Mouse (Mus musculus) limb, embryonic 12.5 days (tissue): ENCODE results near the gene Pgpep1. TPM values are rescaled to one million over a fixed set of nuclear protein-coding genes. Genes with fewer than 3 reads are reported as not detected.

Source experiments
- ATAC-seq: fragments of 200-750 bp; cut with Nextera tagmentation; 2 replicates; pipeline ENCODE4 v1.8.0; 2017; ENCODE audit warnings: low read depth, moderate TSS enrichment; ENCODE audit not compliant: insufficient number of reproducible peaks, insufficient read depth, low FRiP score, low TSS enrichment
- H3K27ac ChIP-seq: fragments of 300-500 bp; sonication (generic); 2 replicates; pipeline ENCODE4 v1.5.1; 2016; ENCODE audit warnings: mild to moderate bottlenecking, moderate library complexity
- H3K27me3 ChIP-seq: fragments of 300-500 bp; sonication (generic); 2 replicates; pipeline ENCODE4 v1.6.1; 2016; ENCODE audit warnings: mild to moderate bottlenecking, moderate library complexity
- H3K36me3 ChIP-seq: fragments of 300-500 bp; sonication (generic); 2 replicates; pipeline ENCODE4 v1.6.1; 2016; ENCODE audit warnings: mild to moderate bottlenecking, moderate library complexity
- H3K4me1 ChIP-seq: fragments of 300-500 bp; sonication (generic); replicated peaks from 2 replicates; pipeline ENCODE4 v1.6.1; 2016
- H3K4me2 ChIP-seq: fragments of 300-500 bp; sonication (generic); 2 replicates; pipeline ENCODE4 v1.6.1; 2016; ENCODE audit warnings: mild to moderate bottlenecking, moderate library complexity
- H3K4me3 ChIP-seq: fragments of 300-500 bp; sonication (generic); replicated peaks from 2 replicates; pipeline ENCODE4 v1.5.1; 2016; ENCODE audit warnings: mild to moderate bottlenecking
- H3K9ac ChIP-seq: fragments of 300-500 bp; sonication (generic); replicated peaks from 2 replicates; pipeline ENCODE4 v1.6.1; 2016; ENCODE audit warnings: mild to moderate bottlenecking, moderate library complexity
- H3K9me3 ChIP-seq: fragments of 300-500 bp; sonication (generic); 2 replicates; pipeline ENCODE4 v1.6.1; 2016; ENCODE audit warnings: mild to moderate bottlenecking, moderate library complexity
- WGBS: fragments of 180-500 bp; shearing (Covaris S2); methylation state at CpG from one replicate; pipeline ENCODE4 v1.1.7; 2016; 5-methylcytosine and 5-hydroxymethylcytosine counted together
- polyA plus RNA-seq: library from polyadenylated mRNA; unstranded; fragments of >200 nt; fragmentation: Nextera tagmentation; extraction: Ambion mirVana; gene quantifications from 2 replicates; pipeline ENCODE4 v1.2.1, GENCODE M21; 2016

The Pgpep1 gene
- polyA plus RNA-seq, 1 experiment from 2014 or later, result 53.9 TPM

DNA sequence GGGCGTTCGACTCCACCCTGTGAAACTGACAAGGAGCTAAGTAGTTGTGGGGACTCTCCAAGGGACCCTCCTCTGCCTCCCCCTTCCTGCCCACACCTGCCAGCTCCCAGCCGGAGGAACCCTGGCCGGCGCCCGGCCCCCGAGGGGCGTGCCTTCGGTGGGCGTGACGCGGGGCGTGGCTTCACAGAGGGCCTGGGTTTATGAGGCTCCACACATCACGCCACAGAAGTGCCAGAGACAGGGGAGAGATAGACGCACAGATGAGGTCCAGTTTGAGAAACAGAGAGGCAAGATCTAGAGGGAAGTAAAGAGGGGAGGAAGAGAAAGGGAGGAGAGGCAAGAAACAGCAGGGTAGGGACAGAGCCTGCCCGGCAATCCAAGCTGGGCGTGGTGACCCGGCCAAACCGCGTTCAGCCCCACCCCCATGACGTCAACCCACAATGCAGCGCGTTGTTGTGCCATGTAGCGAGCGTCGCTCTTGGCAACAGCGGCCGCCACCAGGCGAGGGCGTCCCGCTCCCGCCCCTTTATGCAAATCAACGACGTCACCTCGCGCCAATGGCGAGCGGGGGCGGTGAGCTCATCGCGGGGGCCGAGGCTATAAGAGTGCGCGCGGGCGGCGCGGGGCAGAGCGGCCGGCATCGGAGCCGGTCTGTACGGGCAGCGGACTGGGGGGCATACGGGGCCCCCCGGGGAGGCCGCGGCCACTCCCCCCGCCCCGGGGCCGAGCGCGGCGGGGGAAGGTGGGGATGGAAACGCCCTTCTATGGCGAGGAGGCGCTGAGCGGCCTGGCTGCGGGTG is 38.3 kb upstream of the Pgpep1 start, which contains the start of gene Jund:
TSS of gene Jund (plus strand) at position 640 of the 800 bp plus-strand sequence.
- under 1% methylated on average over 69 of the region's 69 CpGs for WGBS
- peak within 1 kb of the TSS; percentile 99 for H3K9ac ChIP-seq
- H3K4me3 ChIP-seq, result peak within 1 kb of the TSS; percentile 99
- peak within 1 kb of the TSS; percentile 99 for H3K27ac ChIP-seq
- H3K27me3 ChIP-seq, result no peaks in the 10 kb centered on the region
- no peaks in the 10 kb centered on the region for H3K9me3 ChIP-seq
- peak within 1 kb of the TSS; percentile 72 for H3K4me2 ChIP-seq
- peak; percentile 79 for ATAC-seq
- H3K4me1 ChIP-seq, result peaks cover 60% of the 10 kb centered on the region
- peaks cover 17% of the 10 kb centered on the region for H3K36me3 ChIP-seq

DNA sequence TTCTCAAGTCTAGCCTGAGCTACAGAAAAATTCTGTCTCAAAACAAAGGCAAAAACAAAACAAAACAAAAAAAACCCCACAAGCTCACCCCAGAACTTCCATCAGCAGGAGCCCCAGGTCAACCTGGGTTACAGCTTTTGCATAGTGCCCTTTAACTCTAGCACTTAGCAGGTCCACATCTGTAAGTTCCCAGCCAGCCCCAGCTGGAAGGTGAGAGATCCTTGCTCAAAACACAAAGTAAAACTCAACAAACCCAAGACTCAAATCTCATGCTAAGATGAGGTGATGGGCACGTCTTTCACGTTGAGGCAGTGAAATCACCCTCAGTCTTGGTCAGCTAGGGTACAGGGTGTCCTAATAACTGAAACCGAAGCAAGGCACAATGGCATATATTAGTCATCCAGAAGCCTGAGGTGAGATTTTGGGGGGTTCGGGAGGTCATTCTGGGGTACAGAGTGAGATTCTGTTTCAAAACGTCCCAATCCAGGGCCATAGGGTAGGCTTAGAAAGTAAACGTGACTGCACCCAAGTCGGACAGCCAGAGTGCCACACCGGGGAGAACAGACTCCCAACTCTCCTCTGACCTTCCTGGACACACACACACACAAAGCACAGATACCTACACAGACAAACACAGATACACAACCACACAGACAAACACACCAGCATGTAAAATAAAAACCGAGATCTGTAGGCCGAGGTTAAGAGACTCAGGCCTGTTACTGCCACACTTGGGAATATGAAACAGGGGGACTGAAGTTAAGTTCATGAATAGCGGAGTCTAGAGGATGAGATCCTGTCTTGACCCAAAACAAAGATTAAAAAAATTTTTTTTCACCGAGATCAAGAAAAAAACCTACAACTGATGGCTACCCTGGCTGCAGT is 37.4 kb upstream of the Pgpep1 start:
- WGBS, result 70% methylated on average over 12 of the region's 12 CpGs
- peak overlapping the region; percentile 99 for H3K4me3 ChIP-seq

DNA sequence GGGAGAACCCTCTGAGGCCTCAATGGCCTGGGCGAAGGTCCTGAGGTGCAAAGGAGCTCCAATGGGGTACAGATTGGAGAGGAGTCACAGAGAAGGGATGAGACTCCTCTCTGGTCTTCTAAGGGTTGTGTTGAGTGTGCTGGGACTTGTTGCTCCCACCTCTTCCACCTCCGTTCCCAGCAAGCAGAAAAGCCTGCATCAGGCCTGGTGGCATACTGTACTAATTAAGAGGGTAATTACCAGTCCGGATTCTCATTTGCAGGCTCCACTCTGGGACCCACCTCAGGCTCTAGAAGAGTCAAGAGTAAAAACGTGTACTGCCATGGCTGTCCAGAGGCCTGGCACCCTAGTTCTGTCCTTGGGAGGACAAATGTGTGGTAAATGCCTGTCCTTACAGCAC is 36.8 kb upstream of the Pgpep1 start:
- no peaks in the 10 kb centered on the region for H3K9me3 ChIP-seq
- H3K4me3 ChIP-seq, result peak overlapping the region; percentile 25
- peak overlapping the region; percentile 32; the same call in 1 of the 2 replicates for H3K9ac ChIP-seq
- no peak for ATAC-seq
- H3K4me1 ChIP-seq, result peaks cover 60% of the 10 kb centered on the region
- H3K27me3 ChIP-seq, result no peaks in the 10 kb centered on the region
- peak overlapping the region; percentile 99 for H3K27ac ChIP-seq
- peaks cover under 1% of the 10 kb centered on the region; the same call in 1 of the 2 replicates for H3K36me3 ChIP-seq
- WGBS, result 19% methylated on average over 4 of the region's 4 CpGs
- peak overlapping the region; percentile 72 for H3K4me2 ChIP-seq

More for the DNA sequence above, 37.4 kb upstream of the Pgpep1 start:
- Histone ChIP-seq H3K27ac (peak overlapping the region; percentile 99), H3K27me3 (no peaks in the 10 kb centered on the region), H3K36me3 (peaks cover 8% of the 10 kb centered on the region), H3K9ac (no peak overlapping the region), H3K4me2 (peak overlapping the region; percentile 72), H3K4me1 (peaks cover 61% of the 10 kb centered on the region), H3K9me3 (no peaks in the 10 kb centered on the region)
- ATAC-seq, result no peak

DNA sequence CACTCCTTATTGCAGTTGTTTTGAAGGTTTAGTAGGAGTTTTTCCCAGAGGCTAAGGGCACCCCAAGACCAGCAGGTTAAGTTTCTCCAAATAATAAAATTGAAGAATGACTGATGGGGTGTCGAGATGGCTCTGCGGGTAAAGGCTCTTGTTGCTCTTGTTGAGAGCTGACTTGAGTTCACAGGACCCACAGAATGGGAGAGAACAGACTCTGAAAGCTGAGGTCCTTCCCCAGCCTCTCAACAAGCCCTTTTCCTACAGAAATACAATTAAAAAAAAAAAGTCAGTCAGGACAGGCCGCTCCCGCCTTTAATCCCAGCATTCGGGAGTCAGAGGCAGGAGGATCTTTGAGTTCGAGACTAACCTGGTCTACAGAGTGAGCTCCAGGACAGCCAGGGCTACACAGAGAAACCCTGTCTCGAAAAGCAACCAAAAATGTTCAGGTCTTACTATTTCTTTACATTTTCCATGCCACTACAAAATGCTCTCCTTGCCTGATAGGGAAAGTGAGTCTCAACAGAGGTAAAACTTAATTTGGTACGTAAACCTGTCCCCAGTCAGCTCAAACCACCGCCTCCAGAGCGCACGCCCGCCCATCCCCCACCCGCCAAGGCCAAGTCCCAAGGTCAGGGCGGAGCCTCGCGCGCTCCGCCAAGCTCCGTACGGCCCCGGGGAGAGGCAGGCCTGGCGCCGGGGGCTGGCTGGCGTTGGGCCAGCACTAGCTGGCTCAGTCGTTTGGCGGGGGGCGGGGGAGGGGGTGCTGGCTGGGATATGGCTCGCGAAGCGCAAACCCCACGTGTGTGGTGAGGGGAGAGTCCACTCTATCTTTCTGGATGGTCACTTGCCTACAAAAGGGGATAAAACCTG is 36.1 kb upstream of the Pgpep1 start:
- no peak for ATAC-seq
- H3K4me1 ChIP-seq, result peaks cover 60% of the 10 kb centered on the region
- H3K27me3 ChIP-seq, result no peaks in the 10 kb centered on the region
- H3K9ac ChIP-seq, result peak overlapping the region; percentile 32
- peak overlapping the region; percentile 99 for H3K27ac ChIP-seq
- H3K4me3 ChIP-seq, result peak overlapping the region; percentile 25
- peak overlapping the region; percentile 72 for H3K4me2 ChIP-seq
- no peaks in the 10 kb centered on the region for H3K36me3 ChIP-seq
- H3K9me3 ChIP-seq, result no peaks in the 10 kb centered on the region
- 4% methylated on average over 31 of the region's 31 CpGs for WGBS

DNA sequence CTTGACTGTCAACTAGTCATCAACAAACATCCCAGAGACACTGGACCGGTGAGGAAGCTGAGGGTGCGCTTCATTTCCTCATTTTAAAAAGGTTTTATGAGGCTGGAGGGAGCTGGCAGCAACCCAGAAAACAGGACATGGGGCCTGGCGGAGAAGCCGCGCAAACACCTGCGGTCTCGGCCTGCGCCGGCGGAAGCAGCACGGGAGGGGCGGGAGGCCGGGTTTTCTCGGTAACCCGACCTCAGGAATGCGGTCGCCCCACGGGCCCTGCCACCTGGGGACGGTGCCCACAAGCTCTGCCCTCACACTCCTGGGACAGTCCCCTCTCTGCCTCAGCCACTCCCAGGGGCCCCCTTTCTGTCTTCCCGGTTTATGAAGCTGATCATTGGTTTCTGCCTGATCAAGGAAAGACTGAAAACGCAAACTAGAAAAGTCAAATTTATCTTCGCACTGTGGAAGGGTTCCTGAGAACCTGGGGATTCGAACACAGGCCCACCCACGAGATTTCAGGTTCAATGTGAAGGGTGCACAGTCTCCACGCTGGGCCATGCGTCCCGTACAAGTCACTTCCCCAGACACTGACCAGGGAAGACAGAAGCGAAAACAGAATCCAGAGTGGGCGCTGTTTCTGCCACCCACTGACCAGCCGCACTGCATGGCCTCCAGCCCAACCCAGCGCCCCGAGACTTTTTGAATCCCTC is 35.3 kb upstream of the Pgpep1 start:
- Histone ChIP-seq H3K36me3 (no peaks in the 10 kb centered on the region), H3K9me3 (no peaks in the 10 kb centered on the region), H3K27me3 (no peaks in the 10 kb centered on the region), H3K27ac (peak overlapping the region; percentile 99), H3K9ac (peak overlapping the region; percentile 27), H3K4me2 (peak overlapping the region; percentile 72), H3K4me1 (peaks cover 59% of the 10 kb centered on the region), H3K4me3 (0 out of 2 replicates have a peak overlapping the region, but pooled peaks have one; percentile 2)
- 22% methylated on average over 32 of the region's 32 CpGs for WGBS
- no peak for ATAC-seq

DNA sequence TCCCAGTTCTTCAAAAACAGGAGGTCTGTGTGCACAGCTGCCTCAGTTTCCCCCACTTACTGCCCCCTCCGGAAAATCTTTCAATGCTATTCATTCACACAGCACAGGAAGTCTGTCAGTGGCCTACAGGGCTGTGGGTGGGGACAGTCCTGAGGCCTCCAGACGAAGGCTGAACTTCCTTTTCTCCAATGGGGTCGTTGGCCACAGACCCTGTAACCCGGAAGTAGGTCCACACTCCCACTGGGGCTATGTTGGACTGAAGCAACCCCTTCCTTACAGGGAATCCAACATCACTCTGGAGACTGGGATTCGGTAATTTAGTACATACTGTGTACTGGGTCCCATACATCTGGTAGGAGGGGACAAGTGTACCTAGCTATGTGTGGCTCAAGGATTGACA is 33.4 kb upstream of the Pgpep1 start:
- Histone ChIP-seq H3K27me3 (no peaks in the 10 kb centered on the region), H3K36me3 (no peaks in the 10 kb centered on the region), H3K4me1 (peaks cover 65% of the 10 kb centered on the region), H3K27ac (peak overlapping the region; percentile 29; the same call in 1 of the 2 replicates), H3K4me3 (no peak overlapping the region), H3K4me2 (no peak overlapping the region), H3K9me3 (no peaks in the 10 kb centered on the region), H3K9ac (no peak overlapping the region)
- ATAC-seq, result no peak
- WGBS, result 74% methylated on average over 5 of the region's 5 CpGs

DNA sequence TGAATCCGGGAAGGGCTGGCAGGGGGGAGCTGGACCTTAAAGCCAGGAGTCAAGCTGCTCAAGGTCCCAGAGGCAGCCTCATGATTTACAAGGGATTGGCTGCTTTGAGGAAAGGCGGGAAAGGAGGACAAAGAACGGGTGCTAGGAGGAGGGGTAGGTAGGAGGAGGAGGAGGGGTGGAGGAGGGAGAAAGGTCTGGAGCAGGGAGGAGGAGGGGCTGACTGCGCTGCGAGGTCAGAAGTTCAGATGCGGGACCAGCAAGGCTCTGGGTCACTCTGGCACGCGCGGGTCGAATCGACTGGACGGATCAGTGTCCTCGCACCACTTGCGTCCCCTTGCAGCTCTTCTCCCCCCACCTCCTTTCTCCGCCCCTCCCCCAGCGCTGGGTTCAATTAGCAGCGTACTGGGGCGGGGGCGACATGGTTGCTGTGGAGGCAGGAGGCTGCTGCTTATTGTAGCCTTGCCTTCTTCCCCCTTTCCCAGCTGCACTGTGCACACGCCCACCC is 31.6 kb upstream of the Pgpep1 start:
- under 1% methylated on average over 20 of the region's 20 CpGs for WGBS
- peak; percentile 45 for ATAC-seq
- peak overlapping the region; percentile 63 for H3K9ac ChIP-seq
- no peaks in the 10 kb centered on the region for H3K27me3 ChIP-seq
- peak overlapping the region; percentile 55 for H3K4me2 ChIP-seq
- peak overlapping the region; percentile 95 for H3K27ac ChIP-seq
- H3K4me1 ChIP-seq, result peaks cover 50% of the 10 kb centered on the region
- H3K36me3 ChIP-seq, result no peaks in the 10 kb centered on the region
- peak overlapping the region; percentile 31 for H3K4me3 ChIP-seq
- no peaks in the 10 kb centered on the region for H3K9me3 ChIP-seq

DNA sequence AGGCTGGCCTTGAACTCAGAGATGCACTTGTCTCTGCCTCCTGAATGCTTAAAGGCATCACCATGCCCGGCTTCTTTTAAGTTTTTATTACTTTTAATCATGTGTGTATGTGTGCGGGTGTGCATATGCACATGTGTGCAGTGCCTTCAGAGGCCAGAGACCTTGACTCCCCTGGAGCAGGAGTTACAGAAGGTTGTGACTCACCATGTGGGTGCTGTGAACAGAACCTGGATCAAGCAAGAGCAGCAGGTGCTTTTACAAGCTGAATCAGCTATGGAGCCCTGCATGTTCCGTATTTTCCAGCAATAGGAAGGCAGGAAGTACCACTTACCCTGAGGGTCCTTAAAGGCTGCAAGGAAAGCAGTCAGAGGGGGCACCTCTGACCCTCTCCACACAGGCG is 31.0 kb upstream of the Pgpep1 start:
- Histone ChIP-seq H3K27me3 (no peaks in the 10 kb centered on the region), H3K36me3 (no peaks in the 10 kb centered on the region), H3K4me1 (peaks cover 45% of the 10 kb centered on the region), H3K4me3 (peak overlapping the region; percentile 31), H3K9ac (peak overlapping the region; percentile 63), H3K27ac (peak overlapping the region; percentile 95), H3K4me2 (peak overlapping the region; percentile 55), H3K9me3 (no peaks in the 10 kb centered on the region)
- ATAC-seq, result no peak; the same call in 1 of the 2 replicates
- WGBS, result 48% methylated on average over 4 of the region's 4 CpGs

DNA sequence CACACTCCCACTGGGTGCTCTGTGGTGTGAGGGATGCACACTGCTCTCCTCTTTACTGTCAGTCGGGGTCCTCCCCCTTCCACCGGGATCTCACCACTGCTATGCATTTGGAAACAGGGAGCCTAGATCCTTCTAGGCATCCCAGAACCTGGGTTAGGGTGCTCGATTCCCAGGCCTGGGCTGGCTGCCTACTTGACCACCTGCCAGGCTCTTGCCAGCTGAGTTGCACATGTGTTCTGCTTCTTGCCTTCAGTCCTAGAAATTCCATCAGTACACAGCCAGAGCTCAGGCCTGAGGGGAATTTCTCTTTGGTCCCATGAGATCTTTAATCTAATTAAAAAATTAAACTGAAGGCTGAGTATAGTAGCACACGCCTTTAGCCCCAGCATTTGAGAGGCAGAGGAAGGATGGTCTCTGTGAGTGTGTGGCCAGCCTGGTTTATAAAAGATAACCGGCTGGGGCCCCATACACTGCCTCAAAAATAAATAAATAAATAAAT is 29.8 kb upstream of the Pgpep1 start:
- Histone ChIP-seq H3K36me3 (no peaks in the 10 kb centered on the region), H3K4me3 (no peak overlapping the region), H3K4me2 (no peak overlapping the region), H3K9me3 (no peaks in the 10 kb centered on the region), H3K9ac (no peak overlapping the region), H3K27me3 (no peaks in the 10 kb centered on the region), H3K27ac (peak overlapping the region; percentile 59), H3K4me1 (peaks cover 32% of the 10 kb centered on the region)
- ATAC-seq, result no peak
- WGBS, result 78% methylated on average over 5 of the region's 5 CpGs

DNA sequence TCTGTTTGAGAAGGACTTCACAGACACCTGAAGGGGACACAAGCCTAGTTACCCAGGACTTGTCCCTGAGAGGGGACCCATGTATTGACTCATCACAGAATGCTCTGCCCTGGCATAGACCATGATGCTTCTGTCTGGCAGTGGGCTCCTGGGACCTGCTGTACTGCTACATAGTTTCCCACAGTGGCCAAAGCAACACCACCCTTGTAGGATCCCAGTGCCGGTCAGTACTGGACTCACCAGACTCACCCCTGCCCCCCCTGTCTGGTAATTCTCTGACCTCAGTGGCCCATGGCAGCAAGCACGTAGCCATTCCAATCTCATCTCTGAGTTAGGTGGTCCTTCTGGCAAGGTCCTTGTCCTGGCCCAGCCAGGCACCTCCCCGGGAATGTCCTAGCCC is 27.9 kb upstream of the Pgpep1 start:
- Histone ChIP-seq H3K4me2 (no peak overlapping the region), H3K36me3 (no peaks in the 10 kb centered on the region), H3K4me1 (peaks cover 22% of the 10 kb centered on the region), H3K9me3 (no peaks in the 10 kb centered on the region), H3K27me3 (no peaks in the 10 kb centered on the region; the same call in 1 of the 2 replicates), H3K27ac (no peak overlapping the region), H3K9ac (no peak overlapping the region), H3K4me3 (no peak overlapping the region)
- WGBS, result 92% methylated on average over 3 of the region's 3 CpGs
- ATAC-seq, result no peak
